Mouse (Mus musculus) thymus, adult 2 months (tissue): ENCODE data around the gene Lmo2. TPM values are rescaled to one million over a fixed set of nuclear protein-coding genes. Genes with fewer than 3 reads are reported as not detected.

Experiments used
- DNase-seq: peaks from one replicate; pipeline ENCODE4 v3.0.0; 2021
- H3K27ac ChIP-seq: fragments of 200-500 bp; 2 replicates; pipeline ENCODE4 v1.5.1; 2012; ENCODE audit warnings: low read length, control low read depth; ENCODE audit not compliant: control insufficient read depth, insufficient read depth
- H3K27me3 ChIP-seq: fragments of 200-500 bp; 2 replicates; pipeline ENCODE4 v1.6.1; 2012; ENCODE audit warnings: mild to moderate bottlenecking, low read length, moderate library complexity, mixed read lengths; ENCODE audit not compliant: control insufficient read depth, insufficient read depth
- H3K36me3 ChIP-seq: fragments of 200-500 bp; 2 replicates; pipeline ENCODE4 v1.6.1; 2012; ENCODE audit warnings: mild to moderate bottlenecking, low read length, moderate library complexity; ENCODE audit not compliant: control insufficient read depth, insufficient read depth
- H3K4me1 ChIP-seq: fragments of 200-500 bp; replicated peaks from 2 replicates; pipeline ENCODE4 v1.6.1; 2012; ENCODE audit warnings: low read length; ENCODE audit not compliant: control insufficient read depth, insufficient read depth
- H3K4me3 ChIP-seq: fragments of 200-500 bp; 2 replicates; pipeline ENCODE4 v1.5.1; 2012; ENCODE audit warnings: mild to moderate bottlenecking, low read length, control low read depth, moderate library complexity; ENCODE audit not compliant: control insufficient read depth, insufficient read depth
- CTCF ChIP-seq: fragments of 200-500 bp; IDR thresholded peaks from 2 replicates; pipeline ENCODE4 v1.5.1; 2012; ENCODE audit warnings: mild to moderate bottlenecking, control low read depth, low read length, moderate library complexity, borderline replicate concordance; ENCODE audit not compliant: control insufficient read depth, poor library complexity, insufficient read depth; ENCODE audit errors: extremely low read depth
- POLR2A ChIP-seq: fragments of 200-500 bp; IDR thresholded peaks from 2 replicates; pipeline ENCODE4 v1.6.1; 2012; ENCODE audit warnings: mild to moderate bottlenecking, low read length, control low read depth, moderate library complexity; ENCODE audit not compliant: control insufficient read depth, poor library complexity, insufficient read depth; ENCODE audit errors: extremely low read depth
- WGBS: fragments of 180-500 bp; shearing (Covaris S2); methylation state at CpG from one replicate; pipeline ENCODE4 v1.1.7; 2018; 5-methylcytosine and 5-hydroxymethylcytosine counted together
- polyA plus RNA-seq: library from polyadenylated mRNA; depleted of rRNA; stranded (reverse); fragments of >200 nt; gene quantifications from 2 replicates; pipeline ENCODE4 v1.2.3, GENCODE M21; 2012

The Lmo2 gene
- polyA plus RNA-seq, 1 experiment, result 9.6 TPM

DNA sequence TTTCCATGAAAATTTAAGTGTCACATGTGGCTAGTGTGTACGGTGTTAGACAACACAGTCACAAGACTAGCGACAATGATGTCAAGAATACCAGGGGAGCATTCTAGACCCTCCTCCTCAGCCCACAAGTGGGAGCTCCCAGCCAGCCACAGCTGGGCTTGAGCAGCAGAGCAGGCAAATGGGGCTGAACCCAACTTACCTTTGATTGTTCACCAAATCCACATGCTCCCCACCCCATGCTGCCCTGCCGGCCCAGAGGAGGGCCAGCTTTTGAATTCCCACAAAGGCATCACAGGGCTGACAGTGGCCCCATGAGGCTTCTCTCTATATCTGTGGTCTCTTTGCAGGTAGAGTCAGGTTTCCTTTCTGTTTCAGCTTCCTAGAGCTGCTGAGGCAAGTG lies 16.7 kb upstream of the Lmo2 start:
- 7% methylated on average over 3 of the region's 3 CpGs for WGBS
- DNase-seq, result no peak
- Histone ChIP-seq H3K27ac (no peak overlapping the region), H3K36me3 (no peaks in the 10 kb centered on the region), H3K4me3 (no peak overlapping the region), H3K4me1 (peaks cover 8% of the 10 kb centered on the region), H3K27me3 (peaks cover 3% of the 10 kb centered on the region; the same call in 1 of the 2 replicates)
- TF ChIP-seq CTCF (no peak), POLR2A (no peak)

DNA sequence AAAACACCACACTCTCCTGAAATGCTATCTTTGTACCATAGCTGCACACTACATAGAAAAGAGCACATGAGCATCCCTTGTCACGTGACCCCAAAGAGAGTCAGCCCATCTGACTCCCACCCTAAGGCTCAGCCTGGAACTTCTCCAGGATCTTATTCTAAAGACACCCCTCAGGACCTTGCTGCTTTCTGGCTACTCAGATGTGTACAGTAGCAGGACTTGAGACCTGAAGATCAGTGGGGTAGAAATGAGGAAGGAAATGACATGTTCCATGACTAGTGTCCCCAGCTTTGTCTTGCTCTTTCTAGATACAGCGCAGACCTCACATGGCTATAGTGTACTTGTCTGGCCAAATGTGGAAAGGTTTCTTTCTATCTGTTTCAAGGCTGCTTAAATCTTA lies 12.9 kb upstream of the Lmo2 start:
- no peak for DNase-seq
- H3K4me1 ChIP-seq, result peaks cover 8% of the 10 kb centered on the region
- H3K27ac ChIP-seq, result no peak overlapping the region
- TF ChIP-seq CTCF (no peak), POLR2A (no peak)
- 10% methylated on average over 2 of the region's 2 CpGs for WGBS
- H3K27me3 ChIP-seq, result peaks cover 6% of the 10 kb centered on the region; the same call in 1 of the 2 replicates
- H3K36me3 ChIP-seq, result no peaks in the 10 kb centered on the region
- H3K4me3 ChIP-seq, result no peak overlapping the region

DNA sequence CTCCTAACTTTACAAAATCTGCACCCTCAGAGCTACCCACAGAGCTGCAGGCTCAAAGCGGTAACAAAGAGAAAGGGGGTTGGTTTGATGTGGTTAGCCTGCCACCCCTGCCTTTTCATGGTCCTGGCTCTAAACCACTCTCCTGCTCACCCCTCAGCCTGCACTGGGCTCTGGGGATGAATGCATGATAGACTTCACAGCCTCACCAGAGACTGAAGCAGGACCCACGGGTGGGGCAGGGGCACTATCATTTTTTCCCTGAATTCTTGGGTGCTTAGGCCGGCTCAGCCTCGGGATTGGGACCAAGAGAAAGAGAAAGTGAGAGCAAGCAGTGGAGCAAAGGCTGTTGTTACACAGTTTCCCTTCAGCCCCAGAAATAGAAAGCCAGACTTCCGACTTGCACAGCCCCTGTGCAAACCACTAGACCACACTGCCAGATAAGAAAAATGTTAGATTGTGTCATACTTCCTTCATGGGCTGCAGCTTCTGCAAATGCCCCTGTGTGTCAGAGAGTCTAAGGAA lies 12.2 kb upstream of the Lmo2 start:
- H3K27ac ChIP-seq, result no peak overlapping the region
- peak; percentile 33 for DNase-seq
- no peaks in the 10 kb centered on the region for H3K36me3 ChIP-seq
- TF ChIP-seq CTCF (no peak), POLR2A (no peak)
- H3K4me1 ChIP-seq, result peaks cover 8% of the 10 kb centered on the region
- peaks cover 6% of the 10 kb centered on the region; the same call in 1 of the 2 replicates for H3K27me3 ChIP-seq
- WGBS, result 2% methylated on average over 5 of the region's 5 CpGs
- no peak overlapping the region for H3K4me3 ChIP-seq

GRCm38 (mm10) chr2:103946892-103947291 lies 10.9 kb upstream of the Lmo2 start:
- no peak overlapping the region for H3K27ac ChIP-seq
- DNase-seq, result no peak
- H3K4me3 ChIP-seq, result no peak overlapping the region
- peaks cover 5% of the 10 kb centered on the region for H3K4me1 ChIP-seq
- WGBS, result 19% methylated on average over 8 of the region's 8 CpGs
- H3K27me3 ChIP-seq, result peaks cover 6% of the 10 kb centered on the region; the same call in 1 of the 2 replicates
- no peaks in the 10 kb centered on the region for H3K36me3 ChIP-seq
- no peak for TF ChIP-seq POLR2A
- no peak for TF ChIP-seq CTCF

DNA sequence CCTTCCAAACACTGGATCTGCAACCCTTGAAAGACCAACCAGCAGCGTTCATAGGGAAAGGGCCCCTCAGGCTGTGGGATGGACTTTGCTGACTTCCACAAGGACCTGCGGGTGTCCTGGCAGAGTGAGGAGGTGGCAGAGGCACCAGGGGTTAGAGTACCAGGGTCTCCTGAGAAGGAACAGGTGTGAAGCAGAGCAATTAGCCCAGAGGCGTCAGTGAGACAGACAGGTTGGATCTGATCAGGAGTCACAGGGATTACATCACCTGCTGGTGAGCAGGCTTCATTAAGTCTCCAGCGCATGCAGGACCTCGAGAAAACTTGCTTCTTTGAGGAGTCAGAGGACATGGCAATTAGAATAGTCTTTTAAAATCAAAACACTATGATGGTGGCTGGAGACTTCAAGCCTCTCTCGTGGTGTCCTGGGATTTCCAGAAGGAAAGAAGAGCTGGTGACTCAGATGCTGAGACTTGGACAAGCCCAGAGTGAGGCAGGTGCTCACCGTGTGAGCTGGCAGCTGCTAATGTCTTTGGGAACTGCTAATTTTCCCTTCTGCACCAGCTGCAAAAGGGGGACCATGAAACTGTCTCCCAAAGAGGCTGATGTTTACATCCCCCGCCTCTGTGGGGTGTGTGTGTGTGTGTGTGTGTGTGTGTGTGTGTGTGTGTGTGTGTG lies 9.7 kb upstream of the Lmo2 start:
- no peak overlapping the region for H3K4me3 ChIP-seq

GRCm38 (mm10) chr2:103953050-103953835 lies 4.5 kb upstream of the Lmo2 start:
- H3K36me3 ChIP-seq, result no peaks in the 10 kb centered on the region
- TF ChIP-seq POLR2A (no peak), CTCF (no peak)
- H3K4me1 ChIP-seq, result no peaks in the 10 kb centered on the region
- H3K27me3 ChIP-seq, result 0 out of 2 replicates have a peak, but pooled peaks cover 3% of the 10 kb centered on the region
- WGBS, result 98% methylated on average over 6 of the region's 6 CpGs
- H3K4me3 ChIP-seq, result no peak overlapping the region
- H3K27ac ChIP-seq, result no peak overlapping the region
- DNase-seq, result no peak

More for the DNA sequence above, 9.7 kb upstream of the Lmo2 start:
- no peak for DNase-seq
- no peaks in the 10 kb centered on the region for H3K36me3 ChIP-seq
- 80% methylated on average over 8 of the region's 8 CpGs for WGBS
- no peak for TF ChIP-seq CTCF
- TF ChIP-seq POLR2A, result no peak
- H3K27ac ChIP-seq, result no peak overlapping the region
- peaks cover 5% of the 10 kb centered on the region for H3K4me1 ChIP-seq
- peaks cover 6% of the 10 kb centered on the region; the same call in 1 of the 2 replicates for H3K27me3 ChIP-seq
